Mouse (Mus musculus): ENCODE measurements around the gene Ube2d3.

Gene Ube2d3

GRCm38 (mm10) chr3:135437758-135438495 is at the start of gene Ube2d3:
Ube2d3 (plus strand) TSS chr3:135438149.
- DNase-seq (ENCODE audit: low spot score in 2 of 2), result peak; percentile 99

- no peak for DNase-seq (ENCODE audit: low spot score in 2 of 2)
Observed at GRCm38 (mm10) chr3:135393186-135393585, 44.8 kb upstream of the Ube2d3 start.

- no peak for DNase-seq (ENCODE audit: low spot score in 2 of 2)
Observed at GRCm38 (mm10) chr3:135395085-135395484, 42.9 kb upstream of the Ube2d3 start.

- DNase-seq (ENCODE audit: low spot score in 2 of 2), result no peak
Observed at GRCm38 (mm10) chr3:135396081-135396480, 41.9 kb upstream of the Ube2d3 start.

- no peak for DNase-seq (ENCODE audit: low spot score in 2 of 2)
Observed at GRCm38 (mm10) chr3:135397112-135397511, 40.8 kb upstream of the Ube2d3 start.

GRCm38 (mm10) chr3:135402201-135402658 is 35.7 kb upstream of the Ube2d3 start:
- DNase-seq (ENCODE audit: low spot score in 2 of 2), result peak; percentile 94 to 97

GRCm38 (mm10) chr3:135403211-135403610 is 34.7 kb upstream of the Ube2d3 start:
- DNase-seq (ENCODE audit: low spot score in 2 of 2), result peak; percentile 60 to 76

- DNase-seq (ENCODE audit: low spot score in 2 of 2), result no peak
Observed at GRCm38 (mm10) chr3:135403856-135404255, 34.1 kb upstream of the Ube2d3 start.

- DNase-seq (ENCODE audit: low spot score in 2 of 2), result no peak
Observed at GRCm38 (mm10) chr3:135404599-135404998, 33.4 kb upstream of the Ube2d3 start.

GRCm38 (mm10) chr3:135407351-135407750 is 30.6 kb upstream of the Ube2d3 start:
- no peak for DNase-seq (ENCODE audit: low spot score in 2 of 2)

GRCm38 (mm10) chr3:135409219-135409618 is 28.7 kb upstream of the Ube2d3 start:
- no peak for DNase-seq (ENCODE audit: low spot score in 2 of 2)

GRCm38 (mm10) chr3:135411056-135411455 is 26.9 kb upstream of the Ube2d3 start:
- DNase-seq (ENCODE audit: low spot score in 2 of 2), result no peak

- DNase-seq (ENCODE audit: low spot score in 2 of 2), result no peak
Observed at GRCm38 (mm10) chr3:135411824-135412223, 26.1 kb upstream of the Ube2d3 start.

GRCm38 (mm10) chr3:135417245-135417644 is 20.7 kb upstream of the Ube2d3 start:
- DNase-seq (ENCODE audit: low spot score in 2 of 2), result no peak

- peak; percentile 34 to 48 for DNase-seq (ENCODE audit: low spot score in 2 of 2)
Observed at GRCm38 (mm10) chr3:135417799-135418198, 20.1 kb upstream of the Ube2d3 start.

- DNase-seq (ENCODE audit: low spot score in 2 of 2), result no peak
Observed at GRCm38 (mm10) chr3:135420542-135421309, 17.2 kb upstream of the Ube2d3 start.

GRCm38 (mm10) chr3:135421310-135421594 is 16.7 kb upstream of the Ube2d3 start:
- DNase-seq (ENCODE audit: low spot score in 2 of 2), result no peak

- DNase-seq (ENCODE audit: low spot score in 2 of 2), result no peak
Observed at GRCm38 (mm10) chr3:135422232-135422855, 15.6 kb upstream of the Ube2d3 start.

GRCm38 (mm10) chr3:135422856-135423607 is 14.9 kb upstream of the Ube2d3 start:
- DNase-seq (ENCODE audit: low spot score in 2 of 2), result peak; percentile 76 to 85

GRCm38 (mm10) chr3:135423608-135424212 is 14.2 kb upstream of the Ube2d3 start, which contains the start of gene Cisd2:
Cisd2 (minus strand) TSS chr3:135423925.
- DNase-seq (ENCODE audit: low spot score in 2 of 2), result no peak

- DNase-seq (ENCODE audit: low spot score in 2 of 2), result no peak
Observed at GRCm38 (mm10) chr3:135436901-135437616, 890 bp upstream of the Ube2d3 start.
